ENCODE assay signal across 21 mouse cellular contexts in genomic region chr16:6840461-6840860, GRCm38 (mm10).
A peak's percentile ranks its signal among the peaks of the same experiment; 100 is the strongest.
DNase-seq lines count a peak whose midpoint lies in the region; ATAC-seq and TF ChIP-seq lines count a peak whose summit lies in the region.
"Had no signal": no experiment of that assay in that cellular context is flagged by ENCODE, and none has a peak within 500 bp of the region (broad histone marks: within the 10 kb centered on the region; RNA-seq: fewer than 3 reads in every experiment).

No protein-coding gene starts in this region.

- H3K4me2 ChIP-seq in kidney, embryonic 14.5 days (replicated peaks; ENCODE audit: low read depth, low read length), result peak overlapping the region; percentile 21
- H3K4me2 ChIP-seq in hindbrain, embryonic 15.5 days, result peak overlapping the region; percentile 44
- H3K4me2 ChIP-seq in midbrain, postnatal 0 days (ENCODE audit: low read depth, low read length, poor library complexity, severe bottlenecking), result peak overlapping the region; percentile 33
- H3K4me2 ChIP-seq: liver, embryonic 15.5 days; midbrain, embryonic 12.5 days had no signal

- H3K4me1 ChIP-seq in kidney, embryonic 14.5 days (ENCODE audit: control insufficient read depth, insufficient read depth, low read length), result peaks cover 9% of the 10 kb centered on the region; the same call in 1 of the 2 replicates
- H3K4me1 ChIP-seq in hindbrain, embryonic 15.5 days (replicated peaks), result peaks cover 33% of the 10 kb centered on the region
- H3K4me1 ChIP-seq in midbrain, postnatal 0 days (ENCODE audit: insufficient read depth, low read length), result peaks cover 5% of the 10 kb centered on the region; the same call in 1 of the 2 replicates
- H3K4me1 ChIP-seq: liver, embryonic 15.5 days had no signal

- no peaks in the 10 kb centered on the region for H3K36me3 ChIP-seq in kidney, embryonic 14.5 days (ENCODE audit: control insufficient read depth, insufficient read depth, low read length)
- no peaks in the 10 kb centered on the region for H3K36me3 ChIP-seq in hindbrain, embryonic 15.5 days
- H3K36me3 ChIP-seq in midbrain, postnatal 0 days (ENCODE audit: insufficient read depth, low read length), result no peaks in the 10 kb centered on the region
- H3K36me3 ChIP-seq: forebrain, embryonic 10.5 days; liver, embryonic 15.5 days; midbrain, embryonic 12.5 days had no signal

- H3K9me3 ChIP-seq in kidney, embryonic 14.5 days (ENCODE audit: control insufficient read depth, low read length), result no peaks in the 10 kb centered on the region
- H3K9me3 ChIP-seq in hindbrain, embryonic 15.5 days, result no peaks in the 10 kb centered on the region
- no peaks in the 10 kb centered on the region for H3K9me3 ChIP-seq in midbrain, postnatal 0 days (ENCODE audit: low read length)
- H3K9me3 ChIP-seq: forebrain, embryonic 10.5 days; liver, embryonic 15.5 days; midbrain, embryonic 12.5 days had no signal

- H3K27me3 ChIP-seq in kidney, embryonic 14.5 days (ENCODE audit: control insufficient read depth, insufficient read depth, low read length), result no peaks in the 10 kb centered on the region
- H3K27me3 ChIP-seq in hindbrain, embryonic 15.5 days, result no peaks in the 10 kb centered on the region
- no peaks in the 10 kb centered on the region for H3K27me3 ChIP-seq in midbrain, postnatal 0 days (ENCODE audit: insufficient read depth, low read length)
- H3K27me3 ChIP-seq: CH12.LX; liver, embryonic 15.5 days; midbrain, embryonic 12.5 days had no signal

- no peak for ATAC-seq in kidney, embryonic 14.5 days (ENCODE audit: low FRiP score, low TSS enrichment)
- ATAC-seq in hindbrain, embryonic 15.5 days (ENCODE audit: low FRiP score, low read depth), result no peak
- no peak for ATAC-seq in midbrain, postnatal 0 days (ENCODE audit: low FRiP score)
- no peak for ATAC-seq in inflammation-experienced regulatory T-cells, adult 6 months

- no peak for TF ChIP-seq POLR2A in brain, embryonic 14.5 days (IDR thresholded peaks at IDR 0.05; ENCODE audit: borderline replicate concordance, extremely low read depth, insufficient read depth, insufficient read length, poor library complexity, severe bottlenecking)

- 59% methylated on average over 7 of the region's 7 CpGs for WGBS in kidney, embryonic 14.5 days
- 46% methylated on average over 7 of the region's 7 CpGs for WGBS in hindbrain, embryonic 15.5 days
- WGBS in midbrain, postnatal 0 days, result 43% methylated on average over 7 of the region's 7 CpGs

- 0 out of 2 replicates have a peak overlapping the region, but pooled peaks have one; percentile 14 for H3K9ac ChIP-seq in kidney, embryonic 14.5 days (ENCODE audit: low read depth, low read length)
- H3K9ac ChIP-seq in hindbrain, embryonic 15.5 days, result 0 out of 2 replicates have a peak overlapping the region, but pooled peaks have one; percentile 4
- H3K9ac ChIP-seq in midbrain, postnatal 0 days (replicated peaks; ENCODE audit: low read length, poor library complexity, severe bottlenecking), result no peak overlapping the region
- H3K9ac ChIP-seq: forebrain, postnatal 0 days; liver, embryonic 15.5 days; midbrain, embryonic 12.5 days had no signal

- TF ChIP-seq CTCF in brain, embryonic 14.5 days (IDR thresholded peaks at IDR 0.05; ENCODE audit: borderline replicate concordance, extremely low read depth, insufficient read depth, insufficient read length), result no peak
- TF ChIP-seq CTCF in midbrain, postnatal 0 days (IDR thresholded peaks at IDR 0.05), result no peak

- H3K27ac ChIP-seq in kidney, embryonic 14.5 days (ENCODE audit: low read depth, low read length), result peak overlapping the region; percentile 2; the same call in 1 of the 2 replicates
- peak overlapping the region; percentile 76 for H3K27ac ChIP-seq in hindbrain, embryonic 15.5 days (replicated peaks)
- H3K27ac ChIP-seq in midbrain, postnatal 0 days (ENCODE audit: low read depth, low read length), result peak overlapping the region; percentile 43; the same call in 1 of the 2 replicates
- H3K27ac ChIP-seq: forebrain, embryonic 10.5 days; liver, embryonic 15.5 days; macrophage; midbrain, embryonic 12.5 days had no signal

- H3K4me3 ChIP-seq in kidney, embryonic 14.5 days (ENCODE audit: low read length), result peak overlapping the region; percentile 19; the same call in 1 of the 2 replicates
- peak overlapping the region; percentile 22 for H3K4me3 ChIP-seq in hindbrain, embryonic 15.5 days
- peak overlapping the region; percentile 13 for H3K4me3 ChIP-seq in midbrain, postnatal 0 days (ENCODE audit: low read depth, low read length)
- H3K4me3 ChIP-seq: forebrain, embryonic 10.5 days; liver, embryonic 15.5 days; midbrain, embryonic 12.5 days had no signal

- DNase-seq in kidney, adult 8-10 months, result no peak
- DNase-seq in brain, embryonic 14.5 days (ENCODE audit: low read depth), result peak; percentile 6
- no peak for DNase-seq in midbrain, postnatal 0 days (ENCODE audit: low spot score)
- no peak for DNase-seq in gastrocnemius, postnatal 4 days (ENCODE audit: low spot score in 2 of 2)
- DNase-seq: adrenal gland, postnatal 14 days; cerebellum, adult 11 months; cerebellum, postnatal 14 days; embryo, embryonic 11 days; forebrain, postnatal 0 days; gastrocnemius, postnatal 36 days; heart, postnatal 36 days; kidney, adult 11 months; thymus, postnatal 36 days had no signal

Comparison
In these comparisons a context has a peak if more than half of its experiments do, and no peak if none do; other contexts are left out.
1. H3K27ac ChIP-seq: peak in every context shown above with its lines; median percentile 76 in hindbrain, embryonic 15.5 days; 43 in midbrain, postnatal 0 days; 2 in kidney, embryonic 14.5 days.